Mouse (Mus musculus) forebrain, embryonic 16.5 days (tissue): ENCODE results near the gene Cnn1. TPM values are rescaled to one million over a fixed set of nuclear protein-coding genes. Genes with fewer than 3 reads are reported as not detected.

Experiments used
- ATAC-seq: fragments of 200-750 bp; cut with Nextera tagmentation; 2 replicates; pipeline ENCODE4 v1.8.0; 2017; ENCODE audit warnings: mild to moderate bottlenecking, moderate library complexity
- H3K27ac ChIP-seq: fragments of 300-500 bp; sonication (generic); 2 replicates; pipeline ENCODE4 v1.5.1; 2014; ENCODE audit warnings: low read length, control low read depth
- H3K27me3 ChIP-seq: fragments of 300-500 bp; sonication (generic); replicated peaks from 2 replicates; pipeline ENCODE4 v1.6.1; 2014; ENCODE audit warnings: low read length; ENCODE audit not compliant: control insufficient read depth, insufficient read depth
- H3K36me3 ChIP-seq: fragments of 300-500 bp; sonication (generic); 2 replicates; pipeline ENCODE4 v1.6.1; 2014; ENCODE audit not compliant: control insufficient read depth, insufficient read depth
- H3K4me1 ChIP-seq: fragments of 300-500 bp; sonication (generic); replicated peaks from 2 replicates; pipeline ENCODE4 v1.6.1; 2014; ENCODE audit warnings: low read length; ENCODE audit not compliant: control insufficient read depth, insufficient read depth
- H3K4me2 ChIP-seq: fragments of 300-500 bp; sonication (generic); 2 replicates; pipeline ENCODE4 v1.6.1; 2014; ENCODE audit warnings: mild to moderate bottlenecking, low read length, control low read depth
- H3K4me3 ChIP-seq: fragments of 300-500 bp; sonication (generic); replicated peaks from 2 replicates; pipeline ENCODE4 v1.5.1; 2014; ENCODE audit warnings: mild to moderate bottlenecking, low read length, control low read depth
- H3K9ac ChIP-seq: fragments of 300-500 bp; sonication (generic); replicated peaks from 2 replicates; pipeline ENCODE4 v1.6.1; 2014; ENCODE audit warnings: low read depth, low read length, control low read depth
- H3K9me3 ChIP-seq: fragments of 300-500 bp; sonication (generic); 2 replicates; pipeline ENCODE4 v1.6.1; 2016; ENCODE audit warnings: low read length; ENCODE audit not compliant: control insufficient read depth
- WGBS: fragments of 180-500 bp; shearing (Covaris S2); extraction: QIAGEN DNeasy Blood & Tissue Kit; methylation state at CpG from one replicate; pipeline ENCODE4 v1.1.7; 2014; 5-methylcytosine and 5-hydroxymethylcytosine counted together
- microRNA-seq: library from miRNA; unstranded; fragments of <30 nt; microRNA quantifications from one replicate; pipeline ENCODE4, GENCODE M21; 2017
- polyA plus RNA-seq: library from polyadenylated mRNA; unstranded; fragments of >200 nt; fragmentation: Nextera tagmentation; extraction: Ambion mirVana; gene quantifications from 2 replicates; pipeline ENCODE4 v1.2.1, GENCODE M21; 2015

Gene Cnn1
- polyA plus RNA-seq, 1 experiment from 2014 or later, result 0.60 TPM

DNA sequence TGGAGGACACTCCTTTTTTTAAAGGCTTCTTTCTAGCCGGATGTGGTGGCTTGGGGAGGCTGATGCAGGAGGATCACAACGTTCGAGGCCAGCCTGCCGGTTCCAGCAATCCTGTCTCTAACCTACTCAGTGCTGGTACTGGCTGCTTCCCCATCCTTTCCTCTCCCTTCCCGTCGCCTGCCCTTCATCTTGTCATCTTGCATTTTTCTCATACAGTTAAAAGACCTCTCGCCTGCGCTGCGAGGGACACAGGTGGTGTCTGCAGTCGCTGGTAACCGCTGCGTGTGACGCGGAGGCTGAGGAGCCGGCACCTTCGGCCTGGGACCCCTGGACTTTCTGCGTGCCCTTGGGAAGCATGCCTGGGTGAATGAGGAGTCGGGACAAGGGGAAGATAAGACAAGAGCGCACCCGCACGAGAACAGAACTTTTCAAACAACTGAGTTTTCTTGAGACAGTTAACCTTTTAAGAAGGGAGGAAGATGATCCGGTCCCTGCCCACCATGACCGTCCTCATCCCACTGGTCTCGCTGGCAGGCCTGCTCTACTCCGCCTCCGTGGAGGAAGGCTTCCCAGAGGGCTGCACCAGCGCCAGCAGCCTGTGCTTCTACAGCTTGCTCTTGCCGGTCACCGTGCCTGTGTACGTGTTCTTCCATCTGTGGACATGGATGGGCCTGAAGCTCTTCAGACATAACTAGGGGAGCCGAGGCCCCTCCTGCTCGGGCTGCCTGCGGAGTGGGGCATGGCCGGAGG, 58.7 kb downstream of the Cnn1 start:
- no peaks in the 10 kb centered on the region for H3K27me3 ChIP-seq
- peak overlapping the region; percentile 92 for H3K9ac ChIP-seq
- no peaks in the 10 kb centered on the region for H3K9me3 ChIP-seq
- H3K4me1 ChIP-seq, result peaks cover 19% of the 10 kb centered on the region
- no peaks in the 10 kb centered on the region for H3K36me3 ChIP-seq
- peak overlapping the region; percentile 56 for H3K4me2 ChIP-seq
- H3K27ac ChIP-seq, result no peak overlapping the region
- H3K4me3 ChIP-seq, result peak overlapping the region; percentile 79
- no peak for ATAC-seq
- 73% methylated on average over 34 of the region's 34 CpGs for WGBS

Small RNA genes within 50 kb of the gene (microRNA-seq; reads per million reads assigned to microRNA genes)
- gene Mir7084, result not detected

Other genes with a start within 250 kb of the Cnn1 start
- gene Dock6, start 246.6 kb upstream of the Cnn1 start, polyA plus RNA-seq, result 11.8 and 12.0 TPM in 2 replicates
- 37.4 and 39.5 TPM in 2 replicates for gene Rab3d, start 181.0 kb upstream of the Cnn1 start, polyA plus RNA-seq
- 5.4 and 11.9 TPM in 2 replicates for gene Ccdc159, start 171.7 kb upstream of the Cnn1 start, polyA plus RNA-seq
- 47.7 and 54.8 TPM in 2 replicates for gene Tmem205, start 171.7 kb upstream of the Cnn1 start, polyA plus RNA-seq
- gene Plppr2, start 162.2 kb upstream of the Cnn1 start, polyA plus RNA-seq, result 74.1 and 89.9 TPM in 2 replicates
- 9.0 and 12.5 TPM in 2 replicates for gene Swsap1, start 143.5 kb upstream of the Cnn1 start, polyA plus RNA-seq
- gene Epor, start 135.7 kb upstream of the Cnn1 start, polyA plus RNA-seq, result 1.6 and 1.8 TPM in 2 replicates
- 0.76 and 1.5 TPM in 2 replicates for gene Rgl3, start 109.8 kb upstream of the Cnn1 start, polyA plus RNA-seq
- 3.6 and 5.2 TPM in 2 replicates for gene Ccdc151, start 96.6 kb upstream of the Cnn1 start, polyA plus RNA-seq
- gene Prkcsh, start 96.4 kb upstream of the Cnn1 start, polyA plus RNA-seq, result 90.0 and 93.9 TPM in 2 replicates
- 77.6 and 101 TPM in 2 replicates for gene Elavl3, start 47.2 kb upstream of the Cnn1 start, polyA plus RNA-seq
- not detected in 2 replicates for gene Gm49318, start 28.0 kb upstream of the Cnn1 start, polyA plus RNA-seq
- 20.7 and 22.4 TPM in 2 replicates for gene Zfp653, start 27.8 kb upstream of the Cnn1 start, polyA plus RNA-seq
- 62.5 and 67.4 TPM in 2 replicates for gene Ecsit, start 13.8 kb upstream of the Cnn1 start, polyA plus RNA-seq
- gene Elof1, start 18.0 kb downstream of the Cnn1 start, polyA plus RNA-seq, result 147 and 168 TPM in 2 replicates
- 0.42 TPM in 1 of 2 replicates, not detected in the other for gene Acp5, start 36.5 kb downstream of the Cnn1 start, polyA plus RNA-seq
- gene Pigyl, start 57.6 kb downstream of the Cnn1 start, polyA plus RNA-seq, result 72.5 and 78.8 TPM in 2 replicates
- 0.29 and 0.37 TPM in 2 replicates for gene Zfp872, start 88.9 kb downstream of the Cnn1 start, polyA plus RNA-seq
- 10.1 and 10.9 TPM in 2 replicates for gene Zfp809, start 126.5 kb downstream of the Cnn1 start, polyA plus RNA-seq
- gene Zfp599, start 160.7 kb downstream of the Cnn1 start, polyA plus RNA-seq, result 12.6 and 12.9 TPM in 2 replicates
- gene Zfp810, start 208.4 kb downstream of the Cnn1 start, polyA plus RNA-seq, result 35.0 and 36.1 TPM in 2 replicates